Mouse (Mus musculus): ENCODE measurements around the gene Acad11.

GRCm38 (mm10) chr9:104100822-104101221 is 37.6 kb downstream of the Acad11 start:
- TF ChIP-seq POLR2A (IDR thresholded peaks at IDR 0.05; ENCODE audit: extremely low read depth, insufficient read depth, low read length), result no peak
- no peak for TF ChIP-seq CTCF (IDR thresholded peaks at IDR 0.05; ENCODE audit: extremely low read depth, insufficient read depth, low read length)

Data from cortical plate, adult 2 months (tissue).